Mouse (Mus musculus): ENCODE measurements around the gene 2700049A03Rik. TPM values are rescaled to one million over a fixed set of nuclear protein-coding genes. Genes with fewer than 3 reads are reported as not detected.

The 2700049A03Rik gene
- polyA plus RNA-seq, 1 experiment from 2014 or later = 18.0 TPM

GRCm38 (mm10) chr12:71201753-71202152, 65.1 kb downstream of the 2700049A03Rik start:
- Histone ChIP-seq H3K9me3 (ENCODE audit: control insufficient read depth, low read length) (no peaks in the 10 kb centered on the region), H3K4me2 (ENCODE audit: low read length) (no peak overlapping the region), H3K9ac (replicated peaks; ENCODE audit: low read length) (no peak overlapping the region), H3K36me3 (ENCODE audit: control insufficient read depth, insufficient read depth, low read length) (peaks cover 25% of the 10 kb centered on the region), H3K27me3 (ENCODE audit: control insufficient read depth, insufficient read depth, low read length) (no peaks in the 10 kb centered on the region), H3K4me1 (ENCODE audit: control insufficient read depth, insufficient read depth, low read length) (no peaks in the 10 kb centered on the region), H3K27ac (replicated peaks; ENCODE audit: low read depth, low read length) (no peak overlapping the region), H3K4me3 (replicated peaks; ENCODE audit: low read depth, low read length) (no peak overlapping the region)
- no peak for ATAC-seq (ENCODE audit: low FRiP score, low TSS enrichment)
- DNase-seq = no peak
- 83% methylated on average over 5 of the region's 5 CpGs for WGBS

GRCm38 (mm10) chr12:71204303-71204702, 67.7 kb downstream of the 2700049A03Rik start:
- ATAC-seq (ENCODE audit: low FRiP score, low TSS enrichment) (no peak), DNase-seq (peak; percentile 12)
- Histone ChIP-seq H3K4me3 (replicated peaks; ENCODE audit: low read depth, low read length) (no peak overlapping the region), H3K9ac (replicated peaks; ENCODE audit: low read length) (no peak overlapping the region), H3K36me3 (ENCODE audit: control insufficient read depth, insufficient read depth, low read length) (peaks cover 22% of the 10 kb centered on the region; the same call in 1 of the 2 replicates), H3K27me3 (ENCODE audit: control insufficient read depth, insufficient read depth, low read length) (no peaks in the 10 kb centered on the region), H3K27ac (replicated peaks; ENCODE audit: low read depth, low read length) (no peak overlapping the region), H3K9me3 (ENCODE audit: control insufficient read depth, low read length) (no peaks in the 10 kb centered on the region), H3K4me1 (ENCODE audit: control insufficient read depth, insufficient read depth, low read length) (no peaks in the 10 kb centered on the region), H3K4me2 (ENCODE audit: low read length) (no peak overlapping the region)
- 83% methylated on average over 3 of the region's 3 CpGs for WGBS

- ATAC-seq (ENCODE audit: low FRiP score, low TSS enrichment) = no peak
- Histone ChIP-seq H3K4me2 (ENCODE audit: low read length) (no peak overlapping the region), H3K4me1 (ENCODE audit: control insufficient read depth, insufficient read depth, low read length) (no peaks in the 10 kb centered on the region), H3K9me3 (ENCODE audit: control insufficient read depth, low read length) (no peaks in the 10 kb centered on the region), H3K4me3 (replicated peaks; ENCODE audit: low read depth, low read length) (no peak overlapping the region), H3K27ac (replicated peaks; ENCODE audit: low read depth, low read length) (no peak overlapping the region), H3K27me3 (ENCODE audit: control insufficient read depth, insufficient read depth, low read length) (no peaks in the 10 kb centered on the region), H3K36me3 (ENCODE audit: control insufficient read depth, insufficient read depth, low read length) (peaks cover 15% of the 10 kb centered on the region), H3K9ac (replicated peaks; ENCODE audit: low read length) (no peak overlapping the region)
- peak; percentile 9 for DNase-seq
- WGBS = 84% methylated on average over 9 of the region's 9 CpGs
Observed at GRCm38 (mm10) chr12:71217191-71217590, 80.5 kb downstream of the 2700049A03Rik start.

DNA sequence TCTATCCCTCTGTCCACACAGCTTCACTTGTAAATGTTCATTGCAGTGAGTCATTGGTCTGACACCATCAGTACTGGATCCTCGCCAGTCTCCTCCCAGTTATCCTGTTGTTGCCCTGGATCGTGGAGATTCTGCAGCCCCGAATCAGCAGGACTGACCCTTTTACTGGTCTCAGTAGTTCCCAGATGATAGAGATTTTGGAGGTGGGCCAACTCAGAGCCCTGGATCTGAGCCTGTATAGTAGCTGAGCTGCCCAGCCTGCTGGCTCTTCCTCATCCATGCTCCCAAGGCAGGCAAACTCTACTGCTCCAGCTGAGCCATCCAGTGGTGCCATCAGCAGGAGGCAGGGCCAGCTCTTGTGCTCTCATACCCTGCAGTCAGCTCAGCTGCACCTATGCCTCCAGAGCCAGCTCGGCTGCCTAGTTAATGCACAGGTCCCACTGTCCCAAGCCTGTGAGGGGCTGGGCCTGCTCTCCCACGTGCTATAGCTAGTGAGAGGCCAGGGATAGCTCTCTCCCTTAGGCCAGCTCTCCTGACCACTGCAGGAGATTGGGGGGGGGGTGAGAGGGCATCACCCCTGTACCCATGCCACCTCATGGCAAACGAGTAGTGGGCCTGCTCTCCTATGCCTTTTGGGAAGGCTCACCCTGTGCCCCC, 81.3 kb downstream of the 2700049A03Rik start:
- no peak overlapping the region for H3K9ac ChIP-seq (replicated peaks; ENCODE audit: low read length)
- H3K36me3 ChIP-seq (ENCODE audit: control insufficient read depth, insufficient read depth, low read length) = peaks cover 15% of the 10 kb centered on the region
- 81% methylated on average over 6 of the region's 6 CpGs for WGBS
- ATAC-seq (ENCODE audit: low FRiP score, low TSS enrichment) = no peak; the same call in 1 of the 2 replicates
- no peak overlapping the region for H3K4me3 ChIP-seq (replicated peaks; ENCODE audit: low read depth, low read length)
- no peak overlapping the region for H3K4me2 ChIP-seq (ENCODE audit: low read length)
- DNase-seq = peak; percentile 52
- H3K27ac ChIP-seq (replicated peaks; ENCODE audit: low read depth, low read length) = no peak overlapping the region
- H3K4me1 ChIP-seq (ENCODE audit: control insufficient read depth, insufficient read depth, low read length) = no peaks in the 10 kb centered on the region
- H3K9me3 ChIP-seq (ENCODE audit: control insufficient read depth, low read length) = no peaks in the 10 kb centered on the region
- H3K27me3 ChIP-seq (ENCODE audit: control insufficient read depth, insufficient read depth, low read length) = no peaks in the 10 kb centered on the region

- 91% methylated on average over 6 of the region's 6 CpGs for WGBS
- Histone ChIP-seq H3K27me3 (ENCODE audit: control insufficient read depth, insufficient read depth, low read length) (no peaks in the 10 kb centered on the region), H3K36me3 (ENCODE audit: control insufficient read depth, insufficient read depth, low read length) (peaks cover 13% of the 10 kb centered on the region), H3K9me3 (ENCODE audit: control insufficient read depth, low read length) (no peaks in the 10 kb centered on the region), H3K4me3 (replicated peaks; ENCODE audit: low read depth, low read length) (no peak overlapping the region), H3K27ac (replicated peaks; ENCODE audit: low read depth, low read length) (no peak overlapping the region), H3K4me2 (ENCODE audit: low read length) (no peak overlapping the region), H3K9ac (replicated peaks; ENCODE audit: low read length) (no peak overlapping the region), H3K4me1 (ENCODE audit: control insufficient read depth, insufficient read depth, low read length) (no peaks in the 10 kb centered on the region)
- ATAC-seq (ENCODE audit: low FRiP score, low TSS enrichment) (no peak), DNase-seq (no peak)
Observed at GRCm38 (mm10) chr12:71222761-71223160, 86.1 kb downstream of the 2700049A03Rik start.

DNA sequence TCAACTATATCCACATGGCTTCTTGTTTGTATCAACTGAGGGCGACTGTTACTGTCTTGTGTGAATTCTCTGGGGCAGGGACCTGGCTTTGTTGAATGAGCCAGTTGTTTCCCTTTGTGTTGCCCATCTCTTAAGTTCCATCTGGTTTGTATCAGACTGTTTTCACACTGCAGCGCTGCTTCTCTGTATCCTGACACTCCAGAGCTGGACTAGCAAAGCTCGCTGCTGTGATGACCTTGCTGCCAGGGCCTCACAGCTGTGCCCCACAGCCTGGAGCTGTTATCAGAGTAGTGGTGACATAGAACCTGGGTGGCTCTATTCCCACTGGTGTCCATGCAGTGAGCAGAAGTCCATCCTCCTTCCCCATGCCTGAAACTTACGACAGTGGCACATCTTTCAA, 91.1 kb downstream of the 2700049A03Rik start:
- Histone ChIP-seq H3K9ac (replicated peaks; ENCODE audit: low read length) (no peak overlapping the region), H3K27ac (replicated peaks; ENCODE audit: low read depth, low read length) (no peak overlapping the region), H3K4me1 (ENCODE audit: control insufficient read depth, insufficient read depth, low read length) (no peaks in the 10 kb centered on the region), H3K4me2 (ENCODE audit: low read length) (no peak overlapping the region), H3K9me3 (ENCODE audit: control insufficient read depth, low read length) (no peaks in the 10 kb centered on the region), H3K36me3 (ENCODE audit: control insufficient read depth, insufficient read depth, low read length) (0 out of 2 replicates have a peak, but pooled peaks cover 4% of the 10 kb centered on the region), H3K27me3 (ENCODE audit: control insufficient read depth, insufficient read depth, low read length) (no peaks in the 10 kb centered on the region), H3K4me3 (replicated peaks; ENCODE audit: low read depth, low read length) (no peak overlapping the region)
- DNase-seq = no peak
- no peak for ATAC-seq (ENCODE audit: low FRiP score, low TSS enrichment)
- WGBS = 85% methylated on average over 4 of the region's 4 CpGs

DNA sequence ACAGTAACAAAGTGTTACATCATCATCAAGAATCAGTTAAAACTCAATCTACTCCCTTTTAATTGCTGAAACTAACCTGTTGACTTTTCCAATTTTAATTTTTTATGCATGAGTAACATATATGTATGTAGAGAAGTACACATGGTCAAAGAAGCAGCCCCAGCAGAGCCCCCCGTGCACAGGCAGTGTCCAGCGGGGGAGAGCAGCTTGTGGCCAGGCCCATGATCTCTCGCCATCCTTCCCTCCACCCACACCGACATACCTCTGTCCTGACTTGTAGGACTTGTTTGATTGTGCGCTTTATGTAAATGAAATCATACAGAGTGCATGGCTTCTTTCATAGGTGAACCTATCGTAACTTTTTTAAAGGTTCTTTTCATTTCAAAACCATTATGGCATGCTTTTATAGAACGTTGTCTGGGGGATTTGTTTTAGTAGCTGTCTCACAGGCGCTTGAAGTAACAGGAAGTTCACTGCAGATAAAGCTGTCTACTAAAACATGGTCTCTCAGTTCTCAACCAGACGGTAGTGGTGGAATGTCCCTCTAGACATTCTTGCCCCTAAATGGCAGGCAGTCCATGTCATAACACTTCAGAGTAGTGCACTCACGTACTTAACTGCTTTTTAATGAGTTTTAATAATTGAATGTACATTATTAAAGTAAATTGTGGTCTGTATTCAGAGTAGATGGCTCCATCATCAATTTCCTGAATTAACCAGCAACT, 92.4 kb downstream of the 2700049A03Rik start:
- Histone ChIP-seq H3K4me3 (replicated peaks; ENCODE audit: low read depth, low read length) (no peak overlapping the region), H3K9me3 (ENCODE audit: control insufficient read depth, low read length) (no peaks in the 10 kb centered on the region), H3K36me3 (ENCODE audit: control insufficient read depth, insufficient read depth, low read length) (0 out of 2 replicates have a peak, but pooled peaks cover 1% of the 10 kb centered on the region), H3K27ac (replicated peaks; ENCODE audit: low read depth, low read length) (no peak overlapping the region), H3K9ac (replicated peaks; ENCODE audit: low read length) (no peak overlapping the region), H3K4me2 (ENCODE audit: low read length) (no peak overlapping the region), H3K27me3 (ENCODE audit: control insufficient read depth, insufficient read depth, low read length) (no peaks in the 10 kb centered on the region), H3K4me1 (ENCODE audit: control insufficient read depth, insufficient read depth, low read length) (no peaks in the 10 kb centered on the region)
- no peak for DNase-seq
- 90% methylated on average over 10 of the region's 10 CpGs for WGBS
- ATAC-seq (ENCODE audit: low FRiP score, low TSS enrichment) = no peak

DNA sequence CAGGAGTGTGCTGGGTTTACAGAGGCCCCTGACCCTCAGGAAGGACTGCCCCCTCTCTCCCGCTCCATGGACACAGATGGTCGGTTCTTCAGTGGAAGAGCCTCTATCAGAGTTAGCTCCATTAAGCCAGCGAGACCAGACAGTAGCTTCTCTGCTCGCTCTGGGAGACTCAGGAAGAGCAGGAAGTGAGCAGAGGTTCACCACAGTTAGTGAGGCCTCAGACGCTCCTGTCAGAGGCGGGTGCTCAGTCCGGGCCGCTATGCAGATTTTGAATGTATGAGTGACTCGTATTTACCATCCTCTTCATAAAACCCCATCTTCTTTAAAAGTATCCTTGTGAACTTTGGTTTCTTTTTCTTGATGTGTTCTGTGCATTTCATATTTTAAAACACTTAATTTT, 94.9 kb downstream of the 2700049A03Rik start:
- Histone ChIP-seq H3K36me3 (ENCODE audit: control insufficient read depth, insufficient read depth, low read length) (no peaks in the 10 kb centered on the region), H3K9me3 (ENCODE audit: control insufficient read depth, low read length) (no peaks in the 10 kb centered on the region), H3K9ac (replicated peaks; ENCODE audit: low read length) (no peak overlapping the region), H3K4me1 (ENCODE audit: control insufficient read depth, insufficient read depth, low read length) (no peaks in the 10 kb centered on the region), H3K27me3 (ENCODE audit: control insufficient read depth, insufficient read depth, low read length) (no peaks in the 10 kb centered on the region), H3K4me3 (replicated peaks; ENCODE audit: low read depth, low read length) (no peak overlapping the region), H3K4me2 (ENCODE audit: low read length) (no peak overlapping the region), H3K27ac (replicated peaks; ENCODE audit: low read depth, low read length) (no peak overlapping the region)
- WGBS = 90% methylated on average over 9 of the region's 9 CpGs
- no peak for ATAC-seq (ENCODE audit: low FRiP score, low TSS enrichment)
- DNase-seq = no peak

GRCm38 (mm10) chr12:71233426-71233825, 96.8 kb downstream of the 2700049A03Rik start:
- 86% methylated on average over 5 of the region's 5 CpGs for WGBS

More at GRCm38 (mm10) chr12:71233426-71233825, 96.8 kb downstream of the 2700049A03Rik start:
- Histone ChIP-seq H3K4me1 (ENCODE audit: control insufficient read depth, insufficient read depth, low read length) (no peaks in the 10 kb centered on the region), H3K9me3 (ENCODE audit: control insufficient read depth, low read length) (no peaks in the 10 kb centered on the region), H3K27ac (replicated peaks; ENCODE audit: low read depth, low read length) (no peak overlapping the region), H3K4me2 (ENCODE audit: low read length) (no peak overlapping the region), H3K27me3 (ENCODE audit: control insufficient read depth, insufficient read depth, low read length) (no peaks in the 10 kb centered on the region), H3K4me3 (replicated peaks; ENCODE audit: low read depth, low read length) (no peak overlapping the region), H3K36me3 (ENCODE audit: control insufficient read depth, insufficient read depth, low read length) (no peaks in the 10 kb centered on the region), H3K9ac (replicated peaks; ENCODE audit: low read length) (no peak overlapping the region)
- DNase-seq (no peak), ATAC-seq (ENCODE audit: low FRiP score, low TSS enrichment) (no peak)
